Mouse (Mus musculus) spleen, postnatal 36 days (tissue): ENCODE results near the gene Gm6902.
"Not testable (repeated sequence)": the region's sequence is repeated elsewhere in the genome, so short reads cannot be mapped to it uniquely, and the experiment has no call there.

Source experiments
- DNase-seq, 2 experiments: peaks; one replicate each; pipeline ENCODE4 v3.0.0; 2022; ENCODE audit warnings: low spot score in 2 of 2, mixed read lengths in 1 of 2

The Gm6902 gene

GRCm38 (mm10) chr7:23278800-23279199 lies at the start of gene Gm6902:
Gene Gm6902 (minus strand): TSS chr7:23278900.
- DNase-seq = not testable (repeated sequence)

GRCm38 (mm10) chr7:23300892-23301291 lies 22.2 kb upstream of the Gm6902 start, which contains the start of gene Nlrp4e:
Gene Nlrp4e (plus strand): TSS chr7:23301192.
- DNase-seq = not testable (repeated sequence)

GRCm38 (mm10) chr7:23251582-23251981 lies 27.1 kb downstream of the Gm6902 start, which contains the start of gene Vmn1r166:
Gene Vmn1r166 (minus strand): TSS chr7:23251682.
- DNase-seq = not testable (repeated sequence)
